Mouse (Mus musculus): ENCODE data around the gene Casp7. TPM values are rescaled to one million over a fixed set of nuclear protein-coding genes. Genes with fewer than 3 reads are reported as not detected.
"Not testable (repeated sequence)": the region's sequence is repeated elsewhere in the genome, so short reads cannot be mapped to it uniquely, and the experiment has no call there.

The Casp7 gene
- 16.7 and 20.1 TPM in 2 replicates for polyA plus RNA-seq (2016; fragmentation: Nextera tagmentation; extraction: Ambion mirVana)

GRCm38 (mm10) chr19:56396669-56397621 is at the start of gene Casp7:
TSS of gene Casp7 (plus strand) at chr19:56397129.
- ATAC-seq (ENCODE audit: low FRiP score) = peak; percentile 35; the same call in 1 of the 2 replicates
- Histone ChIP-seq H3K4me3 (peak within 1 kb of the TSS; percentile 63), H3K4me1 (peaks cover 11% of the 10 kb centered on the region), H3K36me3 (no peaks in the 10 kb centered on the region), H3K9ac (peak within 1 kb of the TSS; percentile 57), H3K9me3 (replicated peaks) (no peaks in the 10 kb centered on the region), H3K4me2 (replicated peaks) (peak within 1 kb of the TSS; percentile 97), H3K27me3 (peaks cover 29% of the 10 kb centered on the region), H3K27ac (peak within 1 kb of the TSS; percentile 31; the same call in 1 of the 2 replicates)
- WGBS = under 1% methylated on average over 78 of the region's 78 CpGs

- H3K27ac ChIP-seq = no peak overlapping the region
- no peak overlapping the region for H3K4me2 ChIP-seq (replicated peaks)
- 35% methylated on average over 6 of the region's 6 CpGs for WGBS
- H3K27me3 ChIP-seq = peaks cover 10% of the 10 kb centered on the region; the same call in 1 of the 2 replicates
- peaks cover 17% of the 10 kb centered on the region for H3K4me1 ChIP-seq
- no peaks in the 10 kb centered on the region for H3K36me3 ChIP-seq
- no peak overlapping the region for H3K4me3 ChIP-seq
- H3K9me3 ChIP-seq (replicated peaks) = no peaks in the 10 kb centered on the region
- no peak overlapping the region for H3K9ac ChIP-seq
- no peak for ATAC-seq (ENCODE audit: low FRiP score)
Measured at GRCm38 (mm10) chr19:56349295-56349694, 47.6 kb upstream of the Casp7 start.

- no peak for ATAC-seq (ENCODE audit: low FRiP score)
Measured at GRCm38 (mm10) chr19:56353689-56354088, 43.2 kb upstream of the Casp7 start.

GRCm38 (mm10) chr19:56355201-56355600 is 41.7 kb upstream of the Casp7 start:
- ATAC-seq (ENCODE audit: low FRiP score) = no peak
- H3K36me3 ChIP-seq = no peaks in the 10 kb centered on the region

More at GRCm38 (mm10) chr19:56353689-56354088, 43.2 kb upstream of the Casp7 start:
- H3K9ac ChIP-seq = no peak overlapping the region
- no peak overlapping the region for H3K27ac ChIP-seq
- WGBS = 87% methylated on average over 10 of the region's 10 CpGs
- H3K9me3 ChIP-seq (replicated peaks) = no peaks in the 10 kb centered on the region
- H3K4me3 ChIP-seq = no peak overlapping the region
- H3K36me3 ChIP-seq = no peaks in the 10 kb centered on the region
- no peak overlapping the region for H3K4me2 ChIP-seq (replicated peaks)
- peaks cover 12% of the 10 kb centered on the region for H3K4me1 ChIP-seq
- H3K27me3 ChIP-seq = 0 out of 2 replicates have a peak, but pooled peaks cover 3% of the 10 kb centered on the region

GRCm38 (mm10) chr19:56356480-56357373 is 40.2 kb upstream of the Casp7 start:
- Histone ChIP-seq H3K36me3 (no peaks in the 10 kb centered on the region), H3K27ac (no peak overlapping the region), H3K9ac (no peak overlapping the region), H3K9me3 (replicated peaks) (no peaks in the 10 kb centered on the region), H3K4me3 (no peak overlapping the region), H3K27me3 (0 out of 2 replicates have a peak, but pooled peaks cover 3% of the 10 kb centered on the region), H3K4me1 (no peaks in the 10 kb centered on the region), H3K4me2 (replicated peaks) (no peak overlapping the region)
- WGBS = 43% methylated on average over 17 of the region's 17 CpGs
- no peak for ATAC-seq (ENCODE audit: low FRiP score)

More at GRCm38 (mm10) chr19:56355201-56355600, 41.7 kb upstream of the Casp7 start:
- Histone ChIP-seq H3K9ac (no peak overlapping the region), H3K4me2 (replicated peaks) (no peak overlapping the region), H3K9me3 (replicated peaks) (no peaks in the 10 kb centered on the region), H3K4me3 (no peak overlapping the region), H3K27ac (no peak overlapping the region), H3K27me3 (0 out of 2 replicates have a peak, but pooled peaks cover 3% of the 10 kb centered on the region), H3K4me1 (peaks cover 4% of the 10 kb centered on the region; the same call in 1 of the 2 replicates)
- 88% methylated on average over 12 of the region's 12 CpGs for WGBS

GRCm38 (mm10) chr19:56357374-56357708 is 39.6 kb upstream of the Casp7 start:
- not testable (repeated sequence) for H3K27ac ChIP-seq; H3K36me3 ChIP-seq; H3K4me1 ChIP-seq; ATAC-seq (ENCODE audit: low FRiP score); H3K27me3 ChIP-seq; H3K4me2 ChIP-seq (replicated peaks); H3K4me3 ChIP-seq; H3K9me3 ChIP-seq (replicated peaks); H3K9ac ChIP-seq
- WGBS = 90% methylated on average over 2 of the region's 2 CpGs

GRCm38 (mm10) chr19:56358890-56359289 is 38.0 kb upstream of the Casp7 start:
- H3K9ac ChIP-seq = no peak overlapping the region
- H3K4me3 ChIP-seq = no peak overlapping the region
- no peak overlapping the region for H3K27ac ChIP-seq
- H3K9me3 ChIP-seq (replicated peaks) = no peaks in the 10 kb centered on the region
- 77% methylated on average over 2 of the region's 2 CpGs for WGBS
- H3K27me3 ChIP-seq = 0 out of 2 replicates have a peak, but pooled peaks cover 3% of the 10 kb centered on the region
- H3K36me3 ChIP-seq = no peaks in the 10 kb centered on the region
- H3K4me2 ChIP-seq (replicated peaks) = no peak overlapping the region
- H3K4me1 ChIP-seq = no peaks in the 10 kb centered on the region
- no peak for ATAC-seq (ENCODE audit: low FRiP score)

GRCm38 (mm10) chr19:56363721-56364460 is 33.0 kb upstream of the Casp7 start:
- H3K27me3 ChIP-seq = no peaks in the 10 kb centered on the region
- 78% methylated on average over 15 of the region's 15 CpGs for WGBS
- H3K4me3 ChIP-seq = no peak overlapping the region
- no peaks in the 10 kb centered on the region for H3K9me3 ChIP-seq (replicated peaks)
- H3K9ac ChIP-seq = no peak overlapping the region
- no peak for ATAC-seq (ENCODE audit: low FRiP score)
- no peaks in the 10 kb centered on the region for H3K36me3 ChIP-seq
- no peak overlapping the region for H3K4me2 ChIP-seq (replicated peaks)
- H3K27ac ChIP-seq = no peak overlapping the region
- H3K4me1 ChIP-seq = no peaks in the 10 kb centered on the region

- H3K4me3 ChIP-seq = no peak overlapping the region
- H3K27me3 ChIP-seq = no peaks in the 10 kb centered on the region
- no peak overlapping the region for H3K9ac ChIP-seq
- H3K4me2 ChIP-seq (replicated peaks) = no peak overlapping the region
- no peaks in the 10 kb centered on the region for H3K36me3 ChIP-seq
- 91% methylated on average over 8 of the region's 8 CpGs for WGBS
- no peak for ATAC-seq (ENCODE audit: low FRiP score)
- no peaks in the 10 kb centered on the region for H3K4me1 ChIP-seq
- no peaks in the 10 kb centered on the region for H3K9me3 ChIP-seq (replicated peaks)
- H3K27ac ChIP-seq = no peak overlapping the region
Measured at GRCm38 (mm10) chr19:56364563-56364962, 32.4 kb upstream of the Casp7 start.

- Histone ChIP-seq H3K27ac (no peak overlapping the region), H3K4me3 (no peak overlapping the region), H3K9me3 (replicated peaks) (no peaks in the 10 kb centered on the region), H3K9ac (no peak overlapping the region), H3K27me3 (no peaks in the 10 kb centered on the region), H3K36me3 (no peaks in the 10 kb centered on the region), H3K4me1 (no peaks in the 10 kb centered on the region), H3K4me2 (replicated peaks) (no peak overlapping the region)
- ATAC-seq (ENCODE audit: low FRiP score) = no peak
- WGBS = 78% methylated on average over 11 of the region's 11 CpGs
Measured at GRCm38 (mm10) chr19:56366168-56366567, 30.8 kb upstream of the Casp7 start.

GRCm38 (mm10) chr19:56366625-56367024 is 30.3 kb upstream of the Casp7 start:
- Histone ChIP-seq H3K27me3 (no peaks in the 10 kb centered on the region), H3K27ac (no peak overlapping the region), H3K36me3 (no peaks in the 10 kb centered on the region), H3K9me3 (replicated peaks) (no peaks in the 10 kb centered on the region), H3K9ac (no peak overlapping the region), H3K4me3 (no peak overlapping the region), H3K4me1 (no peaks in the 10 kb centered on the region), H3K4me2 (replicated peaks) (no peak overlapping the region)
- WGBS = 85% methylated on average over 9 of the region's 9 CpGs
- no peak for ATAC-seq (ENCODE audit: low FRiP score)
